Mouse (Mus musculus) neural tube, embryonic 10.5 days (tissue): Measurements from ENCODE around the gene Gm20696.

Experiments used
- DNase-seq: peaks from one replicate; pipeline ENCODE4 v3.0.0-alpha.2; 2017; ENCODE audit warnings: low spot score; ENCODE audit errors: extremely low spot score

Gm20696 gene

GRCm38 (mm10) chr6:99336191-99336590, 330.4 kb downstream of the Gm20696 start:
- no peak for DNase-seq

GRCm38 (mm10) chr6:99335174-99335830, 331.3 kb downstream of the Gm20696 start:
- no peak for DNase-seq

DNA sequence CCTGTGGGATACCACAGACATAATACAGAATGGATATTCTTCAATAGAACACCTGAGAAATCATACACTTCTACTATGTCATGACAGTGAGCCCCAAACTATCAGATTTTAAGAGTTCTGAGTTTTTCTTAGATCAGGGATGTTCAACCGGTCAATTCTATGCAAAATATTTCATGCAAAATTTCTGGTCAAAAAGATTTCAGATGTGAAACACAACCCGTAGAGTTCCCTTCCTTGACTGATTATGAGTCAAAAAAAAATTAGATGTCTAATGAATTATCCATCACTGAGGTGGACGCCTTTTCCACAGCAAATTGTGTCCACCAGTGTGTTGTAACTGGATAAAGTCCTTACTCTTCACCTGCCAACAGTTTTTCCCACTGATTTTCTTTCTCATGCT, 332.3 kb downstream of the Gm20696 start:
- no peak for DNase-seq

DNA sequence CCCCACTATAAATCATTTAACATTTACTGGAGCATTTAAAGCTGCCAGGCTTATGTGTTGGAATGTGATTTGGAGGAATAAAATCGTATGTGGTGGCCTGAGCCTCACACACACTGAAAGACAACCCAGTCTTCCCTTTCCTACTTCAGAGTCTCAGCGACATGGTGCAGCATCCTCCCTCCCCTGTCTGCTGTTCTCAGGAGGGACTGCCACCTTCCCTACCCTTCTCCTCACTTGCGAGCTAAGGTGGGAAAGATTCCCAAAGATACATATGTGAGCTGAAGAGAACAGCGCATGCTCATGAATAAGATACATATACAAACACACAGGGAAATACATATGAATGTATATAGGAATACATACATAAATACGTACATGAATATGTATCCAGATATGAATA, 333.5 kb downstream of the Gm20696 start:
- no peak for DNase-seq

DNA sequence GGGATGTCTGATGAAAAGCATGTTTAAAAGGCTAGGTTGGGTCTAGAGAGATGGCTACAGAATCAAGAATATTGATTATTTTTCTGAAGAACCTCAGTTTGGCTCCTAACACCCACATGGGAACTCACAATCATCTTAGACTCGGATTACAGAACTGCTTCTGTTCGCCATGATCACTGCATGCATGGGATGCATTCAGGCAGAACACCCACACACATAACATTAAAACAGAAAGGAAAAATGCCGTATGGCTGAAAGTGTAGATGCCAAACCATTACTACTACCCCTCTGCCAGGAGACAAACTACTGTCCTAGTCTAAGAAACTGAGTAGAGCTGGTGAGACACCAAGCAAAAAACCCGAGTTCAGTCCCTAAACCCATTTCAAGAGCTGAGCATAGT, 336.4 kb downstream of the Gm20696 start:
- DNase-seq = no peak

DNA sequence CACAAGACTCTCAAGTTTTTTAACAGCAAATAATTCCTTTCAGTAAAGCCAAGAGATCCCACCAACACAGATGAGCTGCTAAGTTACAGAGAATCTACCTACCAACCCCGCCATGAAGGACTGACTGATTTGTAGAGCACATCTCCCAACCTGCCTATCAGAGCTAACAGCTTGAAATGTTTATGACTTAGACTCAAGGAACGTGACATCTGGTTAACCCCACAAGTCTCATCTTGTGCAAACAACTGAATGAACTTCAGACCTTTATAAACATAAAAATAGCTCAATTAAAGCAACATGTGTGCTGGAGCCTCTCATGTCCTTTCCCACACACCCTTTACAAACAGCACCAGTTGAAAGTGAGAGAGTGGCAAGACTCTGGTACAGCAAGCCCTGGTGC, 338.0 kb downstream of the Gm20696 start:
- no peak for DNase-seq

- DNase-seq = no peak
Observed at GRCm38 (mm10) chr6:99328146-99328545, 338.5 kb downstream of the Gm20696 start.

- no peak for DNase-seq
Observed at GRCm38 (mm10) chr6:99327721-99328120, 338.9 kb downstream of the Gm20696 start.

DNA sequence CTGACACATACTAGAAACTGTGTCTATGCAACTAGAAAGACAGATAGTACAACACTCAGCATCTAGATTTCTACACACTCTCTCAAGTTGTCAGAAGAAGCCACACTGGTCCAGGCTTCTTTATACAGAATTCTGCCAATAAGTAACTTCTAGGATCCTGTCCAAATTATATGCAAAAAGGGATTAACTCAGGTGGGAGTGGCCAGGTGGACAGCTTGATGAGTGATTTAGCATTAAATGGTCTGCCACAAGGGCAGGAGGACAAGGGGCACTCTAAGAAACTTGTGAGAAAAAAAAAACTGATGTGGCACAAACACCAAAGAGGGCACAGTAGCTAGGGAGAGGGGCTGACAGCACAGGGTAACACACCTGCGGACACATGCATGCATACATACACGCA, 340.7 kb downstream of the Gm20696 start:
- DNase-seq = no peak

GRCm38 (mm10) chr6:99325461-99325860, 341.1 kb downstream of the Gm20696 start:
- DNase-seq = no peak

GRCm38 (mm10) chr6:99322132-99322904, 344.3 kb downstream of the Gm20696 start:
- DNase-seq = no peak

GRCm38 (mm10) chr6:99320444-99320843, 346.2 kb downstream of the Gm20696 start:
- DNase-seq = no peak

- no peak for DNase-seq
Observed at GRCm38 (mm10) chr6:99319415-99320405, 346.9 kb downstream of the Gm20696 start.

GRCm38 (mm10) chr6:99314746-99315145, 351.9 kb downstream of the Gm20696 start:
- no peak for DNase-seq

- DNase-seq = no peak
Observed at GRCm38 (mm10) chr6:99310529-99310928, 356.1 kb downstream of the Gm20696 start.

DNA sequence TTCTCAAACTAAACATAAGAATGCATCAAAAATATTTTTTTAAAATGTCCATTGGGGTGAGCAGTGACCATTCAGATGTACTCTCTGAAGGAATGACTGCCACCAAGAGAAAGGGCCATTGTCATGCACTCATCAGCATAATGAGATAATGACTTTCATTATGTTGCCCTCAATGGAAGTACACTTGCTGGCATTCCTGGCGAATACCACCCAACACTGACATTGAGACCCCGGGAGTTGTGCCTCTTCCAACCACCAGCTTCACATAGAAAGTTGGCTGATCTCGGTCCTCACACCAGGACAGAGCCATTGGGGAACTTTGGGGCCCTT, 356.5 kb downstream of the Gm20696 start:
- DNase-seq = no peak

- no peak for DNase-seq
Observed at GRCm38 (mm10) chr6:99309466-99310170, 357.0 kb downstream of the Gm20696 start.

GRCm38 (mm10) chr6:99305751-99306150, 360.8 kb downstream of the Gm20696 start:
- DNase-seq = no peak

- DNase-seq = no peak
Observed at GRCm38 (mm10) chr6:99305236-99305635, 361.4 kb downstream of the Gm20696 start.

GRCm38 (mm10) chr6:99302662-99303435, 363.7 kb downstream of the Gm20696 start:
- no peak for DNase-seq
